Mouse (Mus musculus) olfactory bulb, adult 2 months (tissue): ENCODE results near the gene Rbm14.

Experiments used
- CTCF ChIP-seq: fragments of 200-500 bp; IDR thresholded peaks from 2 replicates; pipeline ENCODE4 v1.5.1; 2012; ENCODE audit warnings: low read depth, mild to moderate bottlenecking, low read length, moderate library complexity; ENCODE audit not compliant: insufficient read depth
- POLR2A ChIP-seq: fragments of 200-500 bp; IDR thresholded peaks from 2 replicates; pipeline ENCODE4 v1.6.1; 2012; ENCODE audit warnings: mild to moderate bottlenecking, low read depth, low read length, moderate library complexity; ENCODE audit not compliant: insufficient read depth

DNA sequence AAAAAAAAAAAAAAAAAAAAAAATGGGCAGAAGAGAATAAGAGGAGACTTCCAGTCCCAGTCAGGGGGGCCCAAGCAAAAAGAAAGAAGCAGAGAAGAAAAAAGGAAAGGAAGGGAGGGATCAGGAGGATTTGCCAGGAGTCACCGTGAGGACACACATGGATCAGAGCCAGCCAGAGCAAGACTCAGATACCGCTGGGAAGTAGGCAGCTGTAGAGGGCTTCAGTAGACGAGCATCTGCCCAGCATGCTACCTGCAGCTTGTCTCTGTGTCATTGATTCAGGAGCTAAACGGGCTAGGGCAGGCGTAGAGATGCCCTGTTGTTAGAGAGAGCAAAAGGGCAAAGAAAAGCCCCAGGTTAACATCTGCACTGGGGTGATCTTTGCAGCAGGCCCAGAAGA lies 38.8 kb upstream of the Rbm14 start:
- TF ChIP-seq CTCF (no peak), POLR2A (no peak)
